Mouse (Mus musculus) embryonic fibroblast, embryonic 13.5 days (primary cell): Measurements from ENCODE around the gene Itih4.

Source experiments
- CTCF ChIP-seq: IDR thresholded peaks from 2 replicates; pipeline ENCODE4 v1.5.1; 2011; ENCODE audit warnings: mild to moderate bottlenecking, control low read depth, low read length, moderate library complexity, borderline replicate concordance; ENCODE audit not compliant: insufficient read depth
- POLR2A ChIP-seq: IDR thresholded peaks from 2 replicates; pipeline ENCODE4 v1.6.1; 2011; ENCODE audit warnings: low read depth, mild to moderate bottlenecking, control low read depth, low read length, moderate library complexity

- no peak for TF ChIP-seq POLR2A
- TF ChIP-seq CTCF: no peak
These were observed 63.7 kb downstream of the Itih4 start for GRCm38 (mm10) chr14:30949986-30950385.
